Mouse (Mus musculus) urinary bladder, postnatal 36 days (tissue): ENCODE results near the gene Cyp4a14.
"Not testable (repeated sequence)": the region's sequence is repeated elsewhere in the genome, so short reads cannot be mapped to it uniquely, and the experiment has no call there.

Experiments
- DNase-seq, 2 experiments: peaks; one replicate each; pipeline ENCODE4 v3.0.0; 2022; ENCODE audit warnings: low spot score in 2 of 2, mixed read lengths in 1 of 2

Cyp4a14 gene

GRCm38 (mm10) chr4:115496001-115496400, at the start of gene Cyp4a14:
TSS of gene Cyp4a14 (minus strand) at chr4:115496142.
- DNase-seq, result no peak

- no peak for DNase-seq
These were observed 49.2 kb upstream of the Cyp4a14 start for GRCm38 (mm10) chr4:115545101-115545500.

- DNase-seq, result no peak
These were observed 25.8 kb upstream of the Cyp4a14 start for GRCm38 (mm10) chr4:115521766-115522165.

GRCm38 (mm10) chr4:115519444-115519843, 23.5 kb upstream of the Cyp4a14 start:
- no peak for DNase-seq

GRCm38 (mm10) chr4:115518000-115518399, 22.1 kb upstream of the Cyp4a14 start, which contains the start of gene Cyp4a10:
TSS of gene Cyp4a10 (plus strand) at chr4:115518264.
- DNase-seq, result not testable (repeated sequence)

GRCm38 (mm10) chr4:115513964-115514363, 18.0 kb upstream of the Cyp4a14 start:
- not testable (repeated sequence) for DNase-seq

- no peak for DNase-seq
These were observed 1.5 kb upstream of the Cyp4a14 start for GRCm38 (mm10) chr4:115497466-115497865.

GRCm38 (mm10) chr4:115481006-115481652, 14.8 kb downstream of the Cyp4a14 start:
- DNase-seq, result no peak

- DNase-seq, result peak in 1 of 2 experiments; percentile 22
These were observed 19.9 kb downstream of the Cyp4a14 start for GRCm38 (mm10) chr4:115476051-115476450.

- DNase-seq, result not testable (repeated sequence)
These were observed 22.4 kb downstream of the Cyp4a14 start for GRCm38 (mm10) chr4:115473585-115473984.

- DNase-seq, result no peak
These were observed 43.6 kb downstream of the Cyp4a14 start, which contains the start of gene Cyp4a30b for GRCm38 (mm10) chr4:115452304-115452703. TSS of gene Cyp4a30b (plus strand) at chr4:115452604.

- no peak for DNase-seq
These were observed 45.3 kb downstream of the Cyp4a14 start for GRCm38 (mm10) chr4:115450577-115451137.
